Mouse (Mus musculus) brain, embryonic 18.5 days (tissue): Measurements from ENCODE around the gene Zcrb1.
"Not testable (repeated sequence)": the region's sequence is repeated elsewhere in the genome, so short reads cannot be mapped to it uniquely, and the experiment has no call there.

ENCODE experiments used
- DNase-seq: peaks from one replicate; pipeline ENCODE4 v3.0.0-alpha.2; 2012; ENCODE audit warnings: low read depth, low spot score

The Zcrb1 gene

DNA sequence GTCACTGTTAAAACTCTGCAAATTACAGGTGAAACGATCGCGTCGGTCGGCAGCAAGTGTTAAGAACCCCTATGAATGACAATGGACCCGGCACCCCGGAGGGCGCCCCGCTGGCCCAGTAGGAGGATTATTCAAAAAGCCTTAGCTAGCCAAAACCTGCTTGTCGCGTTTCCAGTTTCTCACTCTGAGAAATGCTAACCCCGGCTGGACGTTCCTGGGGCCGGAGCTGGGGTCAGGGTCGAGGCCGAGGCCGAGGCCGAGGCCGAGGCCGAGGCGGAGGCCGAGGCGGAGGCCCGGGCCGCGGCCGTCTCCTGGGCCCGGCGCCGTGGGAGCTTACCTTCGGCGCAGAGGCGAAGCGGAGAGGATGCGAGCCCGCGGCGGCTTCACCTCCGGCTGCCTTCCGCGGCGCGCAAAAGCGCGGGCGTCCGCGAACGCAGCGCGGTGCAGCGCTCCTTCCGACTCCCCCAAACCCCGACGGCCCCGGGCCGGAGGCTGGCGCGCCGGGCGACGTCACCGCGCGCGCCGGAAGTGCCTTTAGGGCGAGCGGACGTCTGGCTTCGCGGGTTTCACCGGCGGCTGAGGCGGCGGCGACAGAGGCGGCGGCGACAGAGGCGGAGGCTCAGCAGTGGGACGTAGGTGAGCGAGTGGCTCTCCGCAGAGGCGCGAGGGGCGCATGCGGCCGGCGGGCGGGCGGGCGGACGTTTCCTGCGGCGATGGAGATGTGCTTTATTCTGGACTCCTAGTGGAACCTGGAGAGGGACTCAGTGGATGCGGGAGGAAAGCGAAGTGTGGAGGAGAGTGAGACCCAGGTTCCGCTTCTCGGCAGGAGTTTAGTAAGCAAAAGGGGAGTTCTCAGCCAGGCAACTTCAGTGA lies at the start of gene Zcrb1, which contains the start of gene Pphln1:
TSS of gene Zcrb1 (minus strand) at position 509 of the 873 bp plus-strand sequence.
TSS of gene Pphln1 (plus strand) at position 525 of the 873 bp plus-strand sequence.
- peak; percentile 74 for DNase-seq

- no peak for DNase-seq
Measured at GRCm38 (mm10) chr15:93443676-93444075, 45.5 kb upstream of the Zcrb1 start.

GRCm38 (mm10) chr15:93442271-93442670 lies 44.1 kb upstream of the Zcrb1 start:
- no peak for DNase-seq

- DNase-seq = peak; percentile 24
Measured at GRCm38 (mm10) chr15:93438663-93439062, 40.5 kb upstream of the Zcrb1 start.

DNA sequence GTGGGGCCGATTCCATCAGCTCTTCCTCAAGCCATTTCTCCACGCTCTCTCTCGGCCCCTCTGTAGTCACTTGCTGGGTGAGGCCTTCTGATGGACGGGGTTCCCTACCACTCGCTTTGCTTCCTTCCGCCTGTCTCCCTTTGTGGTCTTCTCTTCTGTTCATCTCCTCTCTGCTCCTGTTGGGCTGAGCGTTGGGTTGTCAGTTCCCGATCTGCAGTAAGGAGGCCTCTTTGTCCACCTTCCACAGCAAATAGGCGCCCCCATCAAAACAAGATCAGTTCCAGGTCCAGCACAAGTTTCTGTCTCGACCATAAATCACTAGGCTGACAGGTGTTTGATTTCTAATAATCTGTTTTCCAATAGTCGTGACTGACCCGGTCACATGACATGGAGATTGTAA lies 37.9 kb upstream of the Zcrb1 start:
- no peak for DNase-seq

GRCm38 (mm10) chr15:93433811-93434210 lies 35.7 kb upstream of the Zcrb1 start:
- DNase-seq = no peak

DNA sequence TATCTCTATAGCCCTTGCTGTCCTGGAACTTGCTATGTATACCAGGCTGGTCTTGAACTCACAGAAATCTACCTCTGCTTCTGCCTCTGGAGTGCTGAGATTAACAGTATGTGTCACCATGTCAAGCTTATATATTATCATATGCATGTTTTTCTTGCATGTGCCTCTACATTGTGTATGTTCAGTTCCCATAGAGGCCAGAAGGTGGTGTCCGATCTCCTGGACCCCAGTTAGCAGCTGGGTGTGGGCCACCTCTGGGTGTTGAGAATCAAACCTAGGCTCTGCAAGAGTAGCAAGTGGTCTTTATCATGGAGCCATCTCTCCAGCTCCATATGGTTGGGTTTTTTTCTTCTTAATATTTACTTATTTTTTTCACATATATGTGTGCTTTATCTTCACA lies 24.4 kb upstream of the Zcrb1 start:
- no peak for DNase-seq

DNA sequence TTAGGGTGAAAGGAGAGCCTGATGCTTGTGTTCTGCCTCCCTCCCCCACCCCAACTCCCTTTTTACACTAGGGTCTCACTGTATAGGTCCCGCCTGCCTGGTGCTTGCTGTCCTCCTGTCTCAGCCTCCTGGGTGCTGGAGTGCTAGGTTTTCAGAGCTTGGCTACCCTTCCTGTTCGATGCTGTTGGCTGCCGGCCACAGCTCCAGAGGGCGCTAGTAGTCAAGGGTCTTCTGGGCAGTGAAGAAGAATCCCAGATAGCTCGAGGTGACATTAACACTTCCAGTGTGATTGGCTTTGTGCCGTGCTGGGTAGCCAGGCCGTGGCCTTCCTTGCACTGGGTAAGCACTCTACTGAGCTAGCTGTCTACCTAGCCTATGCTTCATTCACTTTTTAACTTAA lies 22.5 kb upstream of the Zcrb1 start:
- no peak for DNase-seq

GRCm38 (mm10) chr15:93416300-93416699 lies 18.2 kb upstream of the Zcrb1 start:
- DNase-seq = no peak

- DNase-seq = no peak
Measured at GRCm38 (mm10) chr15:93414456-93414855, 16.3 kb upstream of the Zcrb1 start.

GRCm38 (mm10) chr15:93412445-93412844 lies 14.3 kb upstream of the Zcrb1 start:
- no peak for DNase-seq

DNA sequence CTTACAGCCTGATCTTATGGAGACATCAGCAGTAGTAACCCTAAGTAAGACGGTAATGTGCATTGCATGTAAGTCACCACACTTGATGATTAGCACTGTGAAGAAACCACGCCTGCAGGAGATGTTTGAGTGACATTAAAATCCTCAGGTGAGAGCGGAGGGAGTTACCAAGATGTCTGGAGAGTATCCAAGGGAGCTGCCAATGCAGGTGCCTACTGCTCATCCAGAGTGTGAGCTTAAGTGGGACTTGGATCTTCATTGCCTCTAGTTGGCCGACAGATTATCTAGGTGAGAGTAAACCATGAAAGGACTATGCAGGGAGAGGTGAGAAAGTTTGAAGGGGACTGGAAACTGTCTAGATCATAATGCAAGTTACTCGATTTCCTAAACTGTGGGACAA lies 8.4 kb upstream of the Zcrb1 start:
- DNase-seq = no peak

DNA sequence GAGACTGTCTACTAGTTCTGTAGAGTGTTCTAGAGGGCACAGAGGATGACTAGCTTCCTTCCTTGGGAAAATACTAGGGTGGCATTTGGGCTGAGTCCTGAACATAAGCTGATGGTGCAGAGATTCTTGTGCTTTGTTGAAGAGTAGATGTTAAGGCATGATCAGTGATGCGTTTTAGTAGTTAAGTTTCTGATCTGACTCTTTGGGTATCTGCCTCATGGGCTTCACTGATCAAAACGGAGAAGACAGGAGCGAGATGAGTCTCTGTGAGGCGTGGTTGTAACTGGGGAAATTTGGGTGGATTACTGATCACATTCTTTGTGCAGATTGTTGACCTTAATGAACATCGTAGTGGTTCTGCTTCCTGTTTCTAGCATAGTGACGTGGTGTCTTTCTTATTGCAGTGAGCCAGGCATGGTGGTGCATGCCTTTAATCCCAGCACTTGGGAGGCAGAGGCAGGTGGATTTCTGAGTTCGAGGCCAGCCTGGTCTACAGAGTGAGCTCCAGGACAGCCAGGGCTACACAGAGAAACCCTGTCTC lies 7.4 kb upstream of the Zcrb1 start:
- DNase-seq = no peak

GRCm38 (mm10) chr15:93404849-93405248 lies 6.7 kb upstream of the Zcrb1 start:
- DNase-seq = no peak

- DNase-seq = no peak
Measured at GRCm38 (mm10) chr15:93402730-93403129, 4.6 kb upstream of the Zcrb1 start.

DNA sequence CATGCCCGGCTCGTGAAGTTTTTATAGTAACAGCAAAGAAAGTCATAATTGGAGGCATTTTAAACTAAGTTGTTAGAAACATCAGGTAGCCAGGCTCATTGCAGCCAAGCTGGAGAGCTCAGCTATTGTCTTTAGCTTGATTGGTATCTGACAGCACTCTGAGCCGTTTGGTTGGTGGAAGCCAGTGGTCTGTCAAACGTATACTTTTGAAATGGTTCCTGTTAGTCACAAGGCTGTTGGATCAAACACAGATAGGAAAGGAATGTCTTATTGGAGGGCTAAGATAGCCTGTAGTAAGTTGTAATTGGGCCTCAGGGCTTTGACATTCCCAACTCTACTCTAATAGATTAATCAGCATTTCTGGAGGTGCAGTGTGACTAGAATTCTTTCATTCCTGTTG lies 3.3 kb upstream of the Zcrb1 start:
- DNase-seq = no peak

DNA sequence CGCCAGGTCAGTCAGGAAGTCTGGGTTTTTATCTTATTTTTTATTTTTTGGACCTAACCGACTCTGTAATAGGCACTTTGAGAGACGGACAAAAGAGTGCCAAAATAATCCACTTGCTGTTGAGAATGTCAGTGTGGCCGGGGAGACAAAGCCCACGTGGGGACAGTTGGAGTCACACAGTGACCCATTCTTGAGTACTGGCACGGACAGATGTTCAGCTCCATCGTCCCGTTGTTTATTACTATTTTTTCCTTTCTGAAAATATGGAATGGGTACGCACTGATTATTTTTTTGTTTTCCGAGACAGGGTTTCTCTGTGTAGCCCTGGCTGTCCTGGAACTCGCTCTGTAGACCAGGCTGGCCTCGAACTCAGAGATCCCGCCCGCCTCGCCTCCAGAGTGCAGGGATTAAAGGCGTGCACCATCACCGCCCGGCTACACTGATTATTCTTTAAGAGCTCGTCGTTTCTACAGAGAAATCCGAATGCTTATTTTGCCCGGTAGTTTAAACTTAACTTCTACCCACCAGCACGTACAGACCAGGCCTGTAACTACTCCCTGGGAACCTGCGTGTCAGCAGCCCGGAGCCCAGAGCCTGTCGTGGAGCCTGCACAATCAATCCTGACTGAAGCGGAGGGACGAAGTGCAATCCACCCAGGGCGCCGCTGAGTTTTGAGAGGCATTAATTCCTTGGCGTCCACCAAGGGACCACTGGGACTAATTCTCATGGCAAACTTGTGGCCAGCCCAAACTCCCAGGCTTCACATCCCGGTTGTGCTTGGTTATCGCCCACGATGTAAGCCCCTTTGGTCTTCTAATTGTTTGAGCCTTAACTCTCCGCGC lies 786 bp upstream of the Zcrb1 start:
- DNase-seq = no peak

- no peak for DNase-seq
Measured at GRCm38 (mm10) chr15:93397269-93397668, 865 bp downstream of the Zcrb1 start.

GRCm38 (mm10) chr15:93381337-93381736 lies 16.8 kb downstream of the Zcrb1 start:
- no peak for DNase-seq

- no peak for DNase-seq
Measured at GRCm38 (mm10) chr15:93379177-93379576, 19.0 kb downstream of the Zcrb1 start.

- no peak for DNase-seq
Measured at GRCm38 (mm10) chr15:93375696-93376095, 22.4 kb downstream of the Zcrb1 start.

DNA sequence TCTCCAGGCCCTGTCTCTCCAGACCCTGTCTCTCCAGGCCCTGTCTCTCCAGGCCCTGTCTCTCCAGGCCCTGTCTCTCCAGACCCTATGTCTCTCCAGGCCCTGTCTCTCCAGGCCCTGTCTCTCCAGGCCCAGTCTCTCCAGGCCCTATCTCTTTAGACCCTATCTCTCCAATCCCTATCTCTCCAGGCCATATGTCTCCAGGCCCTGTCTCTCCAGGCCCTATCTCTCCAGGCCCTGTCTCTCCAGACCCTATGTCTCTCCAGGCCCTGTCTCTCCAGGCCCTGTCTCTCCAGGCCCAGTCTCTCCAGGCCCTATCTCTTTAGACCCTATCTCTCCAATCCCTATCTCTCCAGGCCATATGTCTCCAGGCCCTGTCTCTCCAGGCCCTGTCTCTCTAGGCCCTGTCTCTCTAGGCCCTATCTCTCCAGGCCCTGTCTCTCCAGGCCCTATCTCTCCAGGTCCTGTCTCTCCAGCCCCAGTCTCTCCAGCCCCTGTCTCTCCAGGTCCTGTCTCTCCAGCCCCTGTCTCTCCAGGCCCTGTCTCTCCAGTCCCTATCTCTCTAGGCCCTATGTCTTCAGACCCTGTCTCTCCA lies 25.5 kb downstream of the Zcrb1 start:
- DNase-seq = not testable (repeated sequence)
